Mouse (Mus musculus): ENCODE measurements around the gene Sirt2. TPM values are rescaled to one million over a fixed set of nuclear protein-coding genes. Genes with fewer than 3 reads are reported as not detected.

The Sirt2 gene
- polyA plus RNA-seq, 1 experiment = 100.0 TPM

- Histone ChIP-seq H3K4me3 (no peak overlapping the region), H3ac (ENCODE audit: control insufficient read depth, insufficient read length) (no peak overlapping the region), H3K4me2 (ENCODE audit: low read depth) (no peak overlapping the region), H3K79me2 (ENCODE audit: control insufficient read depth, insufficient read depth) (no peaks in the 10 kb centered on the region), H3K36me3 (ENCODE audit: control insufficient read depth, insufficient read depth) (no peaks in the 10 kb centered on the region), H3K27me3 (ENCODE audit: control insufficient read depth, insufficient read depth, insufficient read length) (no peaks in the 10 kb centered on the region)
- TF ChIP-seq SRF (IDR thresholded peaks at IDR 0.05; ENCODE audit: control insufficient read depth, insufficient read length, low read depth) (no peak), CEBPB (IDR thresholded peaks at IDR 0.05; ENCODE audit: insufficient read depth, poor library complexity, severe bottlenecking) (no peak), TCF3 (IDR thresholded peaks at IDR 0.05; ENCODE audit: insufficient read length, low read depth) (no peak), E2F4 (IDR thresholded peaks at IDR 0.05; ENCODE audit: insufficient read depth) (no peak)
Measured at GRCm38 (mm10) chr7:28791706-28792105, 25.2 kb downstream of the Sirt2 start.

- TF ChIP-seq MAX (IDR thresholded peaks at IDR 0.05; ENCODE audit: low read depth) = no peak
- no peak for TF ChIP-seq USF1 (IDR thresholded peaks at IDR 0.05; ENCODE audit: low read depth)
- no peak for TF ChIP-seq REST (IDR thresholded peaks at IDR 0.05; ENCODE audit: insufficient read depth, insufficient read length)
- TF ChIP-seq E2F4 (IDR thresholded peaks at IDR 0.05; ENCODE audit: insufficient read depth) = no peak
- TF ChIP-seq POLR2A (IDR thresholded peaks at IDR 0.05; ENCODE audit: insufficient read length, low read depth) = no peak
- no peak for TF ChIP-seq MYOG (IDR thresholded peaks at IDR 0.05; ENCODE audit: control insufficient read depth in 1 of 3, insufficient read depth in 1 of 3, insufficient read length in 2 of 3, low read depth in 2 of 3)
- no peak for TF ChIP-seq MYOD1 (IDR thresholded peaks at IDR 0.05; ENCODE audit: control insufficient read depth in 1 of 3, insufficient read length in 2 of 3, low read depth in 2 of 3)
- no peaks in the 10 kb centered on the region for H3K79me2 ChIP-seq (ENCODE audit: control insufficient read depth, insufficient read depth)
Measured at GRCm38 (mm10) chr7:28792391-28793185, 26.1 kb downstream of the Sirt2 start.

GRCm38 (mm10) chr7:28793834-28794233, 27.3 kb downstream of the Sirt2 start:
- no peak for TF ChIP-seq E2F4 (IDR thresholded peaks at IDR 0.05; ENCODE audit: insufficient read depth)
- TF ChIP-seq MYOG (IDR thresholded peaks at IDR 0.05; ENCODE audit: control insufficient read depth in 1 of 3, insufficient read depth in 1 of 3, insufficient read length in 2 of 3, low read depth in 2 of 3) = no peak
- no peak for TF ChIP-seq MAX (IDR thresholded peaks at IDR 0.05; ENCODE audit: low read depth)
- TF ChIP-seq REST (IDR thresholded peaks at IDR 0.05; ENCODE audit: insufficient read depth, insufficient read length) = no peak
- TF ChIP-seq POLR2A (IDR thresholded peaks at IDR 0.05; ENCODE audit: insufficient read length, low read depth) = no peak
- no peak for TF ChIP-seq TCF12 (IDR thresholded peaks at IDR 0.05; ENCODE audit: insufficient read depth, poor library complexity, severe bottlenecking)
- TF ChIP-seq USF1 (IDR thresholded peaks at IDR 0.05; ENCODE audit: low read depth) = no peak
- TF ChIP-seq POLR2AphosphoS2 (IDR thresholded peaks at IDR 0.05; ENCODE audit: insufficient read length, low read depth) = no peak
- Histone ChIP-seq H3K4me2 (ENCODE audit: low read depth) (no peak overlapping the region), H3K4me3 (no peak overlapping the region), H3K36me3 (ENCODE audit: control insufficient read depth, insufficient read depth) (no peaks in the 10 kb centered on the region), H3K27me3 (ENCODE audit: control insufficient read depth, insufficient read depth, insufficient read length) (no peaks in the 10 kb centered on the region), H3K79me2 (ENCODE audit: control insufficient read depth, insufficient read depth) (no peaks in the 10 kb centered on the region), H3ac (ENCODE audit: control insufficient read depth, insufficient read length) (no peak overlapping the region)

More at GRCm38 (mm10) chr7:28792391-28793185, 26.1 kb downstream of the Sirt2 start:
- H3K27me3 ChIP-seq (ENCODE audit: control insufficient read depth, insufficient read depth, insufficient read length) = no peaks in the 10 kb centered on the region
- no peak overlapping the region for H3K4me2 ChIP-seq (ENCODE audit: low read depth)
- no peak overlapping the region for H3K4me3 ChIP-seq
- H3K36me3 ChIP-seq (ENCODE audit: control insufficient read depth, insufficient read depth) = no peaks in the 10 kb centered on the region
- no peak overlapping the region for H3ac ChIP-seq (ENCODE audit: control insufficient read depth, insufficient read length)

DNA sequence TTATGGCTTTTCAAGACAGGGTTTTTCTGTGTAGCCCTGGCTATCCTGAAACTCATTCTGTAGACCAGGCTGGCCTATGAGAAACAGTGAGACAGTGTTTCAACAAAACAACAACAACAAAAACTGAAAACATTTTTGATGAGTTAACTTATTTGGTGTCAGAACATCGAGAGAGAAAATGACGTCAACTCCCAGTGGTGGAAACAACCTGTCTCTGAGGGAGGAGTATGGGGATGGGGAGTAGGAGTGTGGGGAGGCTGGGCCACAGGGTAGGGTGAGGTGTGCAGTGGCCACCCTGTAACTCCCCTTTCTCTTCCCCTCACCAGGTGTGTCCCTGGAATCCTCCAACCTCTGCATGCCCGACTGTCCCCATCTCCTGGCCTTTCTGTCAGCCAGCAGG, 28.0 kb downstream of the Sirt2 start:
- Histone ChIP-seq H3K4me3 (no peak overlapping the region), H3K36me3 (ENCODE audit: control insufficient read depth, insufficient read depth) (no peaks in the 10 kb centered on the region), H3K79me2 (ENCODE audit: control insufficient read depth, insufficient read depth) (no peaks in the 10 kb centered on the region), H3K4me2 (ENCODE audit: low read depth) (no peak overlapping the region), H3ac (ENCODE audit: control insufficient read depth, insufficient read length) (no peak overlapping the region), H3K27me3 (ENCODE audit: control insufficient read depth, insufficient read depth, insufficient read length) (no peaks in the 10 kb centered on the region)
- no peak for TF ChIP-seq POLR2A (IDR thresholded peaks at IDR 0.05; ENCODE audit: insufficient read length, low read depth)
- no peak for TF ChIP-seq TCF3 (IDR thresholded peaks at IDR 0.05; ENCODE audit: insufficient read length, low read depth)
- no peak for TF ChIP-seq USF1 (IDR thresholded peaks at IDR 0.05; ENCODE audit: low read depth)
- TF ChIP-seq MAX (IDR thresholded peaks at IDR 0.05; ENCODE audit: low read depth) = no peak
- no peak for TF ChIP-seq TCF12 (IDR thresholded peaks at IDR 0.05; ENCODE audit: insufficient read depth, poor library complexity, severe bottlenecking)
- TF ChIP-seq MYOG (IDR thresholded peaks at IDR 0.05; ENCODE audit: control insufficient read depth in 1 of 3, insufficient read depth in 1 of 3, insufficient read length in 2 of 3, low read depth in 2 of 3) = no peak
- no peak for TF ChIP-seq REST (IDR thresholded peaks at IDR 0.05; ENCODE audit: insufficient read depth, insufficient read length)
- no peak for TF ChIP-seq CEBPB (IDR thresholded peaks at IDR 0.05; ENCODE audit: insufficient read depth, poor library complexity, severe bottlenecking)
- no peak for TF ChIP-seq SRF (IDR thresholded peaks at IDR 0.05; ENCODE audit: control insufficient read depth, insufficient read length, low read depth)
- TF ChIP-seq POLR2AphosphoS2 (IDR thresholded peaks at IDR 0.05; ENCODE audit: insufficient read length, low read depth) = no peak
- TF ChIP-seq E2F4 (IDR thresholded peaks at IDR 0.05; ENCODE audit: insufficient read depth) = no peak
- TF ChIP-seq MYOD1 (IDR thresholded peaks at IDR 0.05; ENCODE audit: control insufficient read depth in 1 of 3, insufficient read length in 2 of 3, low read depth in 2 of 3) = no peak

- Histone ChIP-seq H3K79me2 (ENCODE audit: control insufficient read depth, insufficient read depth) (no peaks in the 10 kb centered on the region), H3K4me2 (ENCODE audit: low read depth) (no peak overlapping the region), H3K27me3 (ENCODE audit: control insufficient read depth, insufficient read depth, insufficient read length) (no peaks in the 10 kb centered on the region), H3ac (ENCODE audit: control insufficient read depth, insufficient read length) (no peak overlapping the region), H3K4me3 (no peak overlapping the region), H3K36me3 (ENCODE audit: control insufficient read depth, insufficient read depth) (no peaks in the 10 kb centered on the region)
- TF ChIP-seq TCF12 (IDR thresholded peaks at IDR 0.05; ENCODE audit: insufficient read depth, poor library complexity, severe bottlenecking) (no peak), TCF3 (IDR thresholded peaks at IDR 0.05; ENCODE audit: insufficient read length, low read depth) (no peak), SRF (IDR thresholded peaks at IDR 0.05; ENCODE audit: control insufficient read depth, insufficient read length, low read depth) (no peak), POLR2AphosphoS2 (IDR thresholded peaks at IDR 0.05; ENCODE audit: insufficient read length, low read depth) (no peak), CEBPB (IDR thresholded peaks at IDR 0.05; ENCODE audit: insufficient read depth, poor library complexity, severe bottlenecking) (no peak), MAX (IDR thresholded peaks at IDR 0.05; ENCODE audit: low read depth) (no peak), USF1 (IDR thresholded peaks at IDR 0.05; ENCODE audit: low read depth) (no peak), MYOG (IDR thresholded peaks at IDR 0.05; ENCODE audit: control insufficient read depth in 1 of 3, insufficient read depth in 1 of 3, insufficient read length in 2 of 3, low read depth in 2 of 3) (no peak), MYOD1 (IDR thresholded peaks at IDR 0.05; ENCODE audit: control insufficient read depth in 1 of 3, insufficient read length in 2 of 3, low read depth in 2 of 3) (no peak), E2F4 (IDR thresholded peaks at IDR 0.05; ENCODE audit: insufficient read depth) (no peak), POLR2A (IDR thresholded peaks at IDR 0.05; ENCODE audit: insufficient read length, low read depth) (no peak), REST (IDR thresholded peaks at IDR 0.05; ENCODE audit: insufficient read depth, insufficient read length) (no peak)
Measured at GRCm38 (mm10) chr7:28795832-28796231, 29.3 kb downstream of the Sirt2 start.

All from myocyte (in vitro differentiated cells).